Mouse (Mus musculus): Measurements from ENCODE around the gene Tmem222. TPM values are rescaled to one million over a fixed set of nuclear protein-coding genes. Genes with fewer than 3 reads are reported as not detected.

The Tmem222 gene
- polyA plus RNA-seq, 1 experiment: 71.6 TPM

DNA sequence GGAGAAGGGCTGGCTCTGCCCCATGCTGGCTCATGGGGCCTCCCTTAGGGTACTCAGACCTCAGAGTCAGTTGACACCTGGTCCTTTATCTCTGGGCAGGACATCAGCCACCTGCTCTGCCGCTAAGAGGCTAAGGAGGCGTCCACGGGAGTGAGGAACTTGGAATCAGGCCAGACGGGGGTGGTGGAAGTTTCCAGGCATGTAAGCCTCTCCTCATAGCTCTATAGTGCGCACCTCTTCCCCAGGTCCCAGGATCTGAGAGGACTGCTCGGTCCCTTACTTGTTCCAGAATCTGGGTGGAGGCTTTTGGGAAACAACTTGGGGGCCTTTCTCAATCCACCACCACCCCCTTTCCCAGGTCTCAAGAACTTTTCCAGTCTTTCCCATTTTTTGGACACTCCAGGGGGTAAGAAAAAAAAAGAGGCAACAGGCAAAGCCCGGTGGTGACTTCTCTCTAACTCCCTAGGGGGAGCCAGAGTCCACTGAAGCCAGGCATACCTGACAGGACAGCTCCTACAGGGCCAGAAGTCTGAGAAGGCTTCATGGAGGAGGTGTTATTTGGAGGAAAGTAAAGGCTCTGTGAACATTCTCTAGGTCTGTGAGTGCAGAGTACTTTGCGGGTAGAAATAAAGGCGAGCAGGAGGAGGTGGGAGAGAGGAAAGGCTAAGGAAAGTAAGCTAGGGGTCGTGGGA, 44.2 kb downstream of the Tmem222 start:
- Histone ChIP-seq H3K4me1 (ENCODE audit: control insufficient read depth, insufficient read depth, low read length) (no peaks in the 10 kb centered on the region), H3K4me3 (replicated peaks; ENCODE audit: extremely low read depth, low read depth, low read length) (no peak overlapping the region)
- TF ChIP-seq POLR2A (IDR thresholded peaks at IDR 0.05; ENCODE audit: borderline replicate concordance, extremely low read depth, low read depth, low read length) (no peak), CTCF (IDR thresholded peaks at IDR 0.05; ENCODE audit: insufficient read depth, low read length) (peak; percentile 87)
- 34% methylated on average over 10 of the region's 10 CpGs for WGBS
- no peak for DNase-seq

DNA sequence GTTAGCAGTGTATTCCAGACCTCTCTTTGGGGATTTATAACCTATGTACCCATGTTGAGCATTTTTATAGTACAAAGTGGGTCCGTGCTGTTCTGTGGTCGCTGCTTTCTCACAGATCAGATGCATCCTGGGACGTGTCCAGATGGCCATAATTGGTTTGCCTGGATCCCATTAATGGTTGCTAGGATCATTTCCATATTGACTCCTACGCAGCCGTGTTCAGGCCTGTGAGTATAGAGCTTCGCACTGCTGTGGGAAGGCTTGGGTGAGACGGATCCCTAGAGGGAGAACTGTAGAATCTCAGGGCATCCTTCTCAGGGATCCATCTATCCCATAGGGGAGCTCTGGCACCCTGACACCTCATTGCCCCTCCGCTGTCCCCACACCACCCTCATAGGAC, 48.0 kb downstream of the Tmem222 start:
- no peak for TF ChIP-seq CTCF (IDR thresholded peaks at IDR 0.05; ENCODE audit: insufficient read depth, low read length)
- no peaks in the 10 kb centered on the region for H3K4me1 ChIP-seq (ENCODE audit: control insufficient read depth, insufficient read depth, low read length)
- DNase-seq: no peak
- 80% methylated on average over 8 of the region's 8 CpGs for WGBS
- no peak overlapping the region for H3K4me3 ChIP-seq (replicated peaks; ENCODE audit: extremely low read depth, low read depth, low read length)

- TF ChIP-seq CTCF (IDR thresholded peaks at IDR 0.05; ENCODE audit: insufficient read depth, low read length) (no peak), POLR2A (IDR thresholded peaks at IDR 0.05; ENCODE audit: borderline replicate concordance, extremely low read depth, low read depth, low read length) (no peak)
- DNase-seq: no peak
- 63% methylated on average over 8 of the region's 8 CpGs for WGBS
- Histone ChIP-seq H3K4me1 (ENCODE audit: control insufficient read depth, insufficient read depth, low read length) (no peaks in the 10 kb centered on the region), H3K4me3 (replicated peaks; ENCODE audit: extremely low read depth, low read depth, low read length) (no peak overlapping the region)
Measured at GRCm38 (mm10) chr4:133227636-133228035, 50.0 kb downstream of the Tmem222 start.

DNA sequence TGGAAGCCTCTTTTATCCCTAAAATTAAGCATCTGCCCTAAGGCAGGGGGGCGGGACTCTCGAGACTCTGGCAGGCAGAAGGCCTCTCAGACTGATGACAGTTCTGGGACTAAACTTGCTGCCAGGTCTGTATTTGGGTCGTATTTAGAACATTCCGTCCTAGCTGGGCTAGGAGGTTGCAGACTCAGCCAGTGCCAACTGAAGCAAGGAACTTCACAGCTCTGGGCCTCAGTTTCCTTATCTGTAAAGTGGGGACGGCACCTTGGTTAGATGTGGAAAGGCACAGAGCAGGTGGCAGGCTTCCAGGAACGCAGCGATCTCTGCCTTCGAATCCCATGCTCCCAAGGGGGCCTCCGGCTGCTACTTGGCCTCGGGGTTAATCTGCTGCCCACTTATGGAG, 51.5 kb downstream of the Tmem222 start:
- WGBS: 58% methylated on average over 10 of the region's 10 CpGs
- TF ChIP-seq CTCF (IDR thresholded peaks at IDR 0.05; ENCODE audit: insufficient read depth, low read length) (no peak), POLR2A (IDR thresholded peaks at IDR 0.05; ENCODE audit: borderline replicate concordance, extremely low read depth, low read depth, low read length) (no peak)

GRCm38 (mm10) chr4:133223875-133224274, 53.7 kb downstream of the Tmem222 start:
- 0 out of 2 replicates have a peak, but pooled peaks cover 2% of the 10 kb centered on the region for H3K4me1 ChIP-seq (ENCODE audit: control insufficient read depth, insufficient read depth, low read length)
- WGBS: 66% methylated on average over 5 of the region's 5 CpGs
- TF ChIP-seq CTCF (IDR thresholded peaks at IDR 0.05; ENCODE audit: insufficient read depth, low read length) (no peak), POLR2A (IDR thresholded peaks at IDR 0.05; ENCODE audit: borderline replicate concordance, extremely low read depth, low read depth, low read length) (no peak)
- DNase-seq: no peak
- H3K4me3 ChIP-seq (replicated peaks; ENCODE audit: extremely low read depth, low read depth, low read length): no peak overlapping the region

More for the DNA sequence above, 51.5 kb downstream of the Tmem222 start:
- no peaks in the 10 kb centered on the region for H3K4me1 ChIP-seq (ENCODE audit: control insufficient read depth, insufficient read depth, low read length)
- no peak overlapping the region for H3K4me3 ChIP-seq (replicated peaks; ENCODE audit: extremely low read depth, low read depth, low read length)
- no peak for DNase-seq

- no peak for DNase-seq
- no peak overlapping the region for H3K4me3 ChIP-seq (replicated peaks; ENCODE audit: extremely low read depth, low read depth, low read length)
- H3K4me1 ChIP-seq (ENCODE audit: control insufficient read depth, insufficient read depth, low read length): 0 out of 2 replicates have a peak, but pooled peaks cover 2% of the 10 kb centered on the region
- WGBS: 85% methylated on average over 8 of the region's 8 CpGs
- no peak for TF ChIP-seq POLR2A (IDR thresholded peaks at IDR 0.05; ENCODE audit: borderline replicate concordance, extremely low read depth, low read depth, low read length)
- TF ChIP-seq CTCF (IDR thresholded peaks at IDR 0.05; ENCODE audit: insufficient read depth, low read length): no peak
Measured at GRCm38 (mm10) chr4:133221701-133222100, 55.9 kb downstream of the Tmem222 start.

- Histone ChIP-seq H3K4me1 (ENCODE audit: control insufficient read depth, insufficient read depth, low read length) (0 out of 2 replicates have a peak, but pooled peaks cover 2% of the 10 kb centered on the region), H3K4me3 (replicated peaks; ENCODE audit: extremely low read depth, low read depth, low read length) (no peak overlapping the region)
- DNase-seq: peak; percentile 64
- WGBS: 16% methylated on average over 25 of the region's 25 CpGs
- TF ChIP-seq POLR2A (IDR thresholded peaks at IDR 0.05; ENCODE audit: borderline replicate concordance, extremely low read depth, low read depth, low read length) (no peak), CTCF (IDR thresholded peaks at IDR 0.05; ENCODE audit: insufficient read depth, low read length) (no peak)
Measured at GRCm38 (mm10) chr4:133220656-133221055, 56.9 kb downstream of the Tmem222 start.

DNA sequence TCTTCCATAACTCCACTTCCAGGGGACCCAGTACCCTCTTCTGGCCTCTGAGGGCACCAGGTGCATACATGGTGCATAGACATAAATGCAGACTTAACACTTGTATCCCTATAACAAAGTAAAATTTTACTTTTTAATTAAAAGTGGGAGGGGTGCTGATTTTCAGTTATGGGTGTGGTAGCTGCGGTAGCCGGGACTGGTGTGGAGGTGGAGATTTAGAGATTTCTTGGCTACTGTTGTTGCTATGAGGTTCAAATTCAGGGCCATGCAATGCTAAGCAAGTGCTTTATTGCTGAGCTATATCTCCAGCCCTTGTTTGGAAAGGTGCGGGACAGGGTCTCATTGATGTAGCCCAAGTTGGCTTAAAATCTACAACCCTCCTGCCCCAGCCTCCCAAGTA, 58.8 kb downstream of the Tmem222 start:
- no peak for DNase-seq
- 0 out of 2 replicates have a peak, but pooled peaks cover 2% of the 10 kb centered on the region for H3K4me1 ChIP-seq (ENCODE audit: control insufficient read depth, insufficient read depth, low read length)
- no peak for TF ChIP-seq CTCF (IDR thresholded peaks at IDR 0.05; ENCODE audit: insufficient read depth, low read length)
- TF ChIP-seq POLR2A (IDR thresholded peaks at IDR 0.05; ENCODE audit: borderline replicate concordance, extremely low read depth, low read depth, low read length): no peak
- H3K4me3 ChIP-seq (replicated peaks; ENCODE audit: extremely low read depth, low read depth, low read length): no peak overlapping the region
- WGBS: 74% methylated on average over 3 of the region's 3 CpGs

- Histone ChIP-seq H3K4me3 (replicated peaks; ENCODE audit: extremely low read depth, low read depth, low read length) (no peak overlapping the region), H3K4me1 (ENCODE audit: control insufficient read depth, insufficient read depth, low read length) (peaks cover 8% of the 10 kb centered on the region)
- TF ChIP-seq POLR2A (IDR thresholded peaks at IDR 0.05; ENCODE audit: borderline replicate concordance, extremely low read depth, low read depth, low read length) (no peak), CTCF (IDR thresholded peaks at IDR 0.05; ENCODE audit: insufficient read depth, low read length) (peak; percentile 92)
- 9% methylated on average over 5 of the region's 5 CpGs for WGBS
- peak; percentile 67 for DNase-seq
Measured at GRCm38 (mm10) chr4:133217641-133218040, 60.0 kb downstream of the Tmem222 start.

Other genes with a start within 250 kb of the Tmem222 start
- 91.7 and 109 TPM in 2 replicates for gene Wasf2, start 147.3 kb downstream of the Tmem222 start, polyA plus RNA-seq (2012; rRNA removed)
- 2.8 and 4.3 TPM in 2 replicates for gene Cd164l2, start 65.7 kb downstream of the Tmem222 start, polyA plus RNA-seq (2012; rRNA removed)
- 0.18 and 0.60 TPM in 2 replicates for gene Gpr3, start 65.3 kb downstream of the Tmem222 start, polyA plus RNA-seq (2012; rRNA removed)
- gene Map3k6, start 37.0 kb downstream of the Tmem222 start, polyA plus RNA-seq (2012; rRNA removed): 27.9 and 38.2 TPM in 2 replicates
- 7.4 and 23.0 TPM in 2 replicates for gene Sytl1, start 14.7 kb downstream of the Tmem222 start, polyA plus RNA-seq (2012; rRNA removed)
- 49.1 and 50.3 TPM in 2 replicates for gene Wdtc1, start 75.7 kb upstream of the Tmem222 start, polyA plus RNA-seq (2012; rRNA removed)
- gene Slc9a1, start 91.9 kb upstream of the Tmem222 start, polyA plus RNA-seq (2012; rRNA removed): 39.9 and 40.4 TPM in 2 replicates
- gene Tent5b, start 202.3 kb upstream of the Tmem222 start, polyA plus RNA-seq (2012; rRNA removed): 21.3 and 23.1 TPM in 2 replicates
- gene Trnp1, start 220.8 kb upstream of the Tmem222 start, polyA plus RNA-seq (2012; rRNA removed): 3.4 and 4.5 TPM in 2 replicates
- gene Kdf1, start 241.2 kb upstream of the Tmem222 start, polyA plus RNA-seq (2012; rRNA removed): 19.0 and 22.2 TPM in 2 replicates

Data from lung, adult 2 months (tissue).